Mouse (Mus musculus): Measurements from ENCODE around the gene Traf2.
"Not testable (repeated sequence)": the region's sequence is repeated elsewhere in the genome, so short reads cannot be mapped to it uniquely, and the experiment has no call there.

Traf2 gene

DNA sequence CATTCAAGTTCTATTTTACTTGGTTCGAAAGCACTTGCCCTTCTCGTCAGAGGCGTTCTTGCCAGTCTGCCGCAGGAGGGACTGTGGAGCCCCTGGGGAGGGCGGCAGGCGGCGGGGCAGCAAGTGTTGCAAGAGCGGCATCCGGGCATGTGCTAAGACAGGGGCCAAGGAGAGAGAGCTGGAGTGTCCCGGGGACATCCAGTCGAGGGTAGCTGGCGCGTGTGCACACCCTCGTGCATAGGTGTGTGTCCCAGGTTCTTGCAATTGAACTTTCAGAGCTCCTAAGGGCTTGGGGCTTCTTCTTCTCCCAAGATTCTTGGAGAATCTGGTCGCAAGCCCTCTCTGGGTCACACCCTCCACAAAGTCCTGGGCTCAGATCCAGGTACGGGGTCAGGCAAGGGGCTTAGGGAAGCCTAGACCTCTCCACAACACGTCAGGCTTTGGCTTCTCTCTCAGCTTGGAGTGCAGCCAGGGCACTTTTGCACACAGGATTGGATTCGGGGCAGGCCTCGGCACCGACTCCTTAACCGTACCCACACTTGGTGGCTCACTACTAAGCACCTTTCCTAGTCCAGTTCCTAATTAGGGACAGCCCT, 28.8 kb upstream of the Traf2 start:
- peak; percentile 62 for DNase-seq (ENCODE audit: low read depth)

DNA sequence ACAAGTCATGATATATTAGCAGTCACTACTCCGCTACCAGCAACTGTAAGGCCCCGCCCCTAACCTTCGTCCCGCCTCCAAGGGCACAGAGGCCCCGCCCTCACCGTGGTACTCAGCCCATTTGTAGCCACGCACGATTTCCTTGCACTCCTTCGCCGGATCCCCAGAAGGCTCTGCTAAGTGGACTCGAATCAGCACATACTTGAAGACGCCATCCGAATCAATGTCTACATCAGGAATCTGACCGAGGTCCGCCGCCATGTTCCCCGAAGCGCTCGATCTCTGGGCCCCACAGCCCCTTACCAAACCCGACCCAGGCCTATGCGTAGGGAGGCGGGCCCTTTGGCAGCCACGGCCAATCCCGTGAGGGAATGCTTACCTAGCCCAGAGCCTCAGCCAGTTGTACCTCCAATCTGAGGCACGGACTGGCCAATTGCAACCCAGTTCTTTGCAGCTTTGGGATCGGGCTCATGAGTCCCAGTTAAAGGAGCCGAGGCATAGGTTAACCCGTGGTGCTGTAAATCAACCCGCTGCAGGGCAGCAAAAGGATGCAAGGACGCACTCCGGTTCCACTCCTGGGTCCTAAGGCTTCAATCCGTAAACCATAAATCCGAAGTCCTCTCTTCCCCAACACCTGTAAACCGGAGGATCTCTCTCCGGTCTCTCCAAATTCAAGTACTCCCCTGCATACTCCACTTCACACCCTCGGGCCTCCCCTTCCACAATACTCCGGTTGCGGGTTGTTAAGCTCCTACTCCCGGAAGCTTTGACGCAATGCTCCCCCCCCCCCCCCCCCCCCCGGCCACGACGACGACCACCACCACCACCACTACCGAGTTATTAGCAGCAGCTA, 28.1 kb upstream of the Traf2 start, which contains the start of the genes Mamdc4 and Phpt1:
Gene Mamdc4 (minus strand): TSS at position 267 of the 853 bp plus-strand sequence.
Gene Phpt1 (minus strand): TSS at position 646 of the 853 bp plus-strand sequence.
- peak; percentile 98 for DNase-seq (ENCODE audit: low read depth)

DNA sequence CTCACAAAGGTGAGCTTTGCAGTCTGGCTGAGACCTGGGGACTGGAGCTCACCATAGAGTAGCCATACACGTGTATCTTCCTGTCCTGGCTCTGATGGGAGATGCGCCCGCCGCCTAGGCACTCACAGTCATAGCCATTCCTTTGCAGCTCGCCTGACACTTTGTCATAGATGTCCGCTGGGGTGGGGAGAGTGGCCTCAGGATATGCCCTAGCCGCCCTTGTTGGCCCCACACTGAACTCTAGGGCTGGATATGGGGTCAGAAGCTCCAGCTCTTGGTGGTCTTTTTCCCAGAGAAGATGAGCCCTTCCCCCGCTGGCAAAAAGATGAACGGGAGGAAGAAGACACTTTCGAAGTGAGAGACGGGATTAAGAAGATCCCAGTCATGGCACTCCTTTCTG, 27.4 kb upstream of the Traf2 start:
- no peak for DNase-seq (ENCODE audit: low read depth)

DNA sequence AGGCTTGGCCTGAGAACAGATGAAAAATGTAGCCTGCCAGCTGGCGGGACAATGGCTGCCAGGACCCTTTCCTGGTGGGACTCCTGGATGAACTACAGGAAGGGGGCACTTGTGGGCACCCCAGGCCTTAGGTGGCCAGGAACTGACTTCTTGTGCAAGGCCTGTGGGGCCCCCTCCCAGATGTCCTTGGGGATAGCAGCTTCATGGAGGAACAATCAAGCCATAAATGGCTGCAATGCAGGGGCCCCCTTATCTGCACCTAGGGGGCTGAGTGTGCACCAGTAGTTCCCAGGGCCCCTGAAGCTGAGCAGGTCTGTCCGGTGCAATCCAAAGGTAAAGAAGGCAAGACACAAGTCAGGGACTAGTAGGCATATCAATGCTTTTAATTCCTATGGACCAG, 26.3 kb upstream of the Traf2 start:
- no peak for DNase-seq (ENCODE audit: low read depth)

DNA sequence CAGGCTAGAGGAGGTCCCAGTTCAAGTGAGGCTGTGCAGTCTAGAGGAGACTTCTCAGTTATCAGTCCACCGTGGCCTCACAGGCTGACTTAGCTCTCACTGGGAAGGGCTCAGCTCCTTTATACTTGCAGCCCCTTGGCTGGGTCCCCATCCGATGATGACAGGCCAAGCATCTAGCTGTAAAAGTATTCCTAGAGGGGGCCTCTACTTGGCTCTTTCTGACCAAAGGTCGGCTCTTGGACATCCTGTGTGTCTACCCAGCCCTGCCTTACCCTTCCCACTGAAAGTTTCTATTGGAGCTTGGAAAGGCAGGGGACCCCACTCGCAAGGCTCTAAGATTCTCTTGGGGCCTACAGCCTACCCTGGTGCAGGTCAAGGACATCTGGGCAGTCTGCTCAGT, 24.5 kb upstream of the Traf2 start:
- no peak for DNase-seq (ENCODE audit: low read depth)

DNA sequence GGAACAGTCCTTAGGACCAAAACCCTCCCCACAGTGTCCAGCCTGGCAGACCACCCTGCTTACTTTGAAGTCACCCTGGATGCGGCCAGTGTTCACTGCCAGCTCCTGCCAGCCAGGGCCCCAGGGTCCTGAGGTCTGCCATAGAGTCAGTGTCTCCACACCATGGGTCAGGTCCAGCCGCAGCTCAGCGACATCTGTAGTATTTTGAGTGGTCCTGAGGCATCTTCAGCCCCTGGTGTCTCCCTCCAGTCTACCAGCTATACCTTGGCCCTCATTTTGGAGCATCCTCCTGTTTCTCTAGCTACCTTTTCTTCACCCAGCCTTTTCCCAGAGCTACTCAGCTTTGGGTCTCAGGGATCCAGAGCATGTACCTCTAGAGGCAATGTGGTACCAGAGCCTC, 22.6 kb upstream of the Traf2 start:
- DNase-seq (ENCODE audit: low read depth), result no peak

DNA sequence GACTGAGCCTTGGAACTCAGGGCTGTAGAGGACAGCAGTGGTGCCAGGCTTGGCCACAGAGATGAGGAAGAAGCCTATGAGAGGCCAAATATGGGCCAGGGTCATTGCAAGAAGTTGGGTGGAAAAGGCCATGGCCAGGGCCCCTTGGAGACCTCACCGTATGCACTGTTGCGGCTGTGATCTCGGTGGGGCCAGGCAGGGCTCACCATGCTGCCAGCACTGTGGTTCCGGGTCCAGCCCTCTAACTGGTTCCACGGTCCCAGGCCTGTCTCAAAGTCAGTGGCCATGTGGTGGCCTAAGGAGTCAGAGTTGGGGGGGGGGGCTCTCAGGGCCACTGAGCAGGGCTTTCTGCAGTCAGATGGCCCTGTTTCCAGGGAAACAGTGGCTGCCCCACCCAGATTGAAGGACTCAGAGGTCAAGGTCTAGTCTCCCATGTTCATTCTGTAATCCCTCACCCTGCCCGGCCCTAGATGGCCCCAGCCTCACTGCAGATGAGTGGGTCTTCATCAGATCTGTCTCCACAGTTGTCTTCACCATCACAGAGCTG, 21.8 kb upstream of the Traf2 start:
- DNase-seq (ENCODE audit: low read depth), result no peak

DNA sequence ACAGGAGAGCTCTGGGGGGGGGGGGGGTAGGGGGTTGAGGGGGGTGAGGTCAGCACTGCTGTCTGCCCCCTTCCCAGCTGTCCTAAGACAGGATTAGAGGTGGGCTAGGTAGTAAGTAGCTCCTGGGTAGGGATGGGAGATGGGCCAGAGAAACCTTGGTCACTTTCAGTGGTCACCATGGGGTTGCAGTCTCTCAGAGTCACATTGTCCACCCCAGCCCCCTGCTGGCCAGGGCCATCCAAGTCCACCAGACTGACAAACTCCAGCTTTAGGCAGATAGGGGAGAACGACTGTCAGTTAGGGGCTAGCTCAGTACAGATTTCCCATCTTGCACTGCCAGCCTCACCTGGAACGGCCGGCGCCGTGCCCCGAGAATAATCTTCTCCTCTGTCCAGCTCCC, 19.8 kb upstream of the Traf2 start:
- DNase-seq (ENCODE audit: low read depth), result no peak

DNA sequence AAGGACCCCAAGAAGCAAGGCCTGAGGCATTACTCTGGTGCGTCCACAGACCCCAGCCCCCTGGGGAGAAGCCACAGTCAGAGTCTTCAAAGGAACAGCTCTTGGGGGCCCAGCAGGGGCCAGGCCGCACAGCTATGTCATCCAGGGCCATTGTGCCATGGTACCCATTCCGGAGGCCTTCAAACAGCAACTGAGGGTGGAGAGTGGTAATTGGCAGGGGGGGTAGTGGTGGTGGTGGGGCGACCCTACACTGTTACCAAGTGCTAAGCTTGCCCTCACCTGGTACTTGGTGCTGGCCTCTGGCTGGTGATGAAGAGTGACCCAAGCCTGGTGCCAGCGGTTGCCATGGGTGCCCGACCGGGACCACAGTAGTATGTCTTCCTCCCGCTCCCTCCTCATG, 19.0 kb upstream of the Traf2 start:
- DNase-seq (ENCODE audit: low read depth), result no peak

DNA sequence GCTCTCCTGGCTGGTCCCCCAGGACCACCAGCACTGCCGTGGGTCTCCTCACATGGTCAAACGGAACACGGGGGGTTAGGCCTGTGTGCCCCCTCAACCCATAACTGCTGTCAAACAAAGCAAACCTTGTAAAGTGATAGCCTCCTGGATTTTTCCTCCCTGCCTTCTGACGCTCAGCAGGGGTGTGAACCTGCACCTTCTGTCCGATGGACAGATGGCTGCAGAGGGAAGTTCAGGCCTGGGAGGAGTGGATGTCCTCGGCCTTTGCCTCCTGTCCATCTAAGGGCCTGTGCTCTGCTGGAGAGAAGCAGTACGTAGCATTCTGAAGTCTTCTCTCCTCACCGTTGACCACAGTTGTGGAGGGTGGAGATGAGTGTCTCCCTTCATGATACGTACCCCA, 15.2 kb upstream of the Traf2 start:
- no peak for DNase-seq (ENCODE audit: low read depth)

DNA sequence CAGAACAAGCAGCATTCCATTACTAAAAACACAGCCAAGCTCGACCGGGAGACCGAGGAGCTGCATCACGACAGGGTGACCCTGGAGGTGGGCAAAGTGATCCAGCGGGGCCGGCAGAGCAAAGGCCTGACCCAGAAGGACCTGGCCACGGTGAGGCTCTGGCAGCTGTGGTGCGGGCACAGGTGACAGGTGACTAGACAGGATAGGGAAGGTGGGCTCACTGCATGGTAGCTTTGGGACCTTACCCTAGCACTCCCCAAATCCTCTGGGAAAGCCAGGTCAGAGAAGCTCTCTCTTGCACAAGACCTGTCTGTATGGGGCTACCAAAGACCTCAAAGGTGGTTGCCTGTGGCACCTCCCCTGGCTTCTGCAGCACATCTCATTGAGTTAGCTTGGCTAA, 13.8 kb upstream of the Traf2 start:
- DNase-seq (ENCODE audit: low read depth), result no peak

DNA sequence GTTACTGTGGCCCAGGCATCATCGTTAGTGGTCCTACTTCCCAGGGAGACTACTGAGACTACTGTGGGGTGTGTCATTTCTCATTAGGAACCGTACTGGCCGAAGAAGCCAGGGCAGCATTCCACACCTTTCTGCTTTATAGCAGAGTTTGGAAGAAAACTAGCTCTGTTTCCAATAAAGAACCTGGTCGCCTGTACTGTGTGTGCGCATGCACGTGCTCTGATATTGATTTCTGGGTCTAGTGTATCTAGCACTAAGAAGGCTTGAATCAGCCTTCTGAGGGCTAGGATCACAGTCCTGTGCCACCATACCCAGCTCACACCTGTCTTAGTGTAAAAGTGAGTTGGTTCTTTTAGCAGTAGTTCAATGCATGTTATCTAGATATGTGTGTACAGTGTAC, 12.0 kb upstream of the Traf2 start:
- DNase-seq (ENCODE audit: low read depth), result no peak

DNA sequence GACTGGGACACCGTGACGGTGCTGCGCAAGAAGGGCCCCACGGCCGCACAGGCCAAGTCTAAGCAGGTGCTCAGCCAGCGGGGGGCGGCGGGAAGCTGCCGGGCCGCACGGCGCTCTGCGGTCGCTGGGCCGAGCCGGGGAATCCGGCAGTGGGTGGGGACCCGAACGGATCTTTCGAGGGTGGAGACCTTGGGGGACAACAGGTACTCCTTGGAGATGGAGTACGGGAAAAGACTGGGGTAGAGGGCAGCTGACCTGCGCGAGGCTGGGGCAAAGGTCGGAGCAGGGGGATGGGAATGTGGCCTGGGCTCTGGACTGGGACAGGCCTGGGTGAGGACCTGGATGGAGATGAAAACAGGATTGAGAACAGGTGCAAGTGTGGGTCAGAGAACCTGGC, 11.2 kb upstream of the Traf2 start:
- DNase-seq (ENCODE audit: low read depth), result no peak

DNA sequence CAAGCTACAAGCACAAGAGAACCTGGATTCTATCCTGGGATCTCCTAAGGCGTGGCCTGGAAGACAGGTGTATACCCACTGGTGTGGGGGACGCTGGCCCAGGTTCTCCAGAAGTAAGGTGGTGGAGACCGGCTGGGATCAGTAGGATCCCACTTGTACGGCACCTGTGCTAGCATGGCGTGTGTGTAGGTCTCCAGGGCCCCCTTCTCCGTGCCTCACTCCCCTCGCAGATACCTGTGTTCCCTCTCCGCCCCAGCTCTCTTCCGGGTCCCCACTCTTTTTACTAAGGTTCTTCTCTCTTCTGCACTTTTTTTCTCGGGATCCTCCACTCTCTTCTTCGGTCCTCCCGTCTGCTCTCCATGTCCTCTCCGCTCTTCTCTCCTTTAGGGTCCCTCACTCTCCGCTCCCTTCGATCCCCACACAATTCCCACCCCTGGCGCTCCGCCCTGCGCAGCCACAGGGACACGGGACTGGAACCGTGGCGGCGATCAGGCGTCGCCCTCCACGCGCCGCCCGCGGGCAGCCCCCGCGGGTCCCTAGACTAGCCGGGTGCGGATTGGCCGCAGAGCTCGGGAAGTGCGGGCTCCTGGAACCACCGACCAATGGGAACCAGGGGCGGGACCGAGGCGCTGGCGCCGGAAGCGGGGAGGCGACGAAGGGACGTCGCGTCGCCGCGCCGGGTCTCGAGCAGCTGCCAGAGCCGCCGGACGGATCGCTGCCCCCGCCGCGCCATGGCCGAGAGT, 10.7 kb upstream of the Traf2 start, which contains the start of gene Edf1:
Gene Edf1 (plus strand): TSS at position 627 of the 743 bp plus-strand sequence.
- peak; percentile 90 for DNase-seq (ENCODE audit: low read depth)

DNA sequence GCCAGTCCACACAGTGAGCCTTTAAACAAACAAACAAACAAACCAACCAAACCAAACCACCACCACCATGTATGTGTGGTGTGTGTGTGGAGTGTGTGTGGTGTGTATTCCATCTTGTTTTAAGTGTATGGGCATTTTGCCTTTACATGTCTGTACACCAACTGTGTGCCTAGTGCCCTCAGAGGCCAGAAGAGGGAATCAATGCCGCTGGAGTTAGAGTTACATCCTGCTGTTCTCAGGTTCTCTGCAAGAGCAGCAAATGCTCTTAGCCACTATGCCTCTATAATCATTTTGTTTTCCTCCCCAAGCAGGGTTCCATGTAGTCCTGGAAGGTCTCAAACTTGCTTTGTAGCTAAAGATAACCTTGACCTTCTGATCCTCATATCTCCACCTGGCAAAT, 9.6 kb upstream of the Traf2 start:
- no peak for DNase-seq (ENCODE audit: low read depth)

DNA sequence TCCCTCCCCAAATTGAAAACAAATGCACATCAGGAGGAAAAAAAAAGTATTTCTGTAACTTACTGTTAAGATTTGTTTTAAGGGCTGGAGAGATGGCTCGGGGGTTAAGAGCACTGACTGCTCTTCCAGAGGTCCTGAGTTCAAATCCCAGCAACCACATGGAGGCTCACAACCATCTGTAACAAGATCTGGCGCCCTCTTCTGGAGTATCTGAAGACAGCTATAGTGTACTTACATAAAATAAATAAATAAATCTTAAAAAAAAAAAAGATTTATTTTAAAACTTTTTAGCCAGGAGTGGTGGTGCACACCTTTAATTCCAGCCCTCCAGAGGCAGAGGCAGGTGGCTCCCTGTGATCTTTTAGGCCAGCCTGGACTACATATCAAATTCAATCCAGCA, 8.7 kb upstream of the Traf2 start:
- not testable (repeated sequence) for DNase-seq (ENCODE audit: low read depth)

DNA sequence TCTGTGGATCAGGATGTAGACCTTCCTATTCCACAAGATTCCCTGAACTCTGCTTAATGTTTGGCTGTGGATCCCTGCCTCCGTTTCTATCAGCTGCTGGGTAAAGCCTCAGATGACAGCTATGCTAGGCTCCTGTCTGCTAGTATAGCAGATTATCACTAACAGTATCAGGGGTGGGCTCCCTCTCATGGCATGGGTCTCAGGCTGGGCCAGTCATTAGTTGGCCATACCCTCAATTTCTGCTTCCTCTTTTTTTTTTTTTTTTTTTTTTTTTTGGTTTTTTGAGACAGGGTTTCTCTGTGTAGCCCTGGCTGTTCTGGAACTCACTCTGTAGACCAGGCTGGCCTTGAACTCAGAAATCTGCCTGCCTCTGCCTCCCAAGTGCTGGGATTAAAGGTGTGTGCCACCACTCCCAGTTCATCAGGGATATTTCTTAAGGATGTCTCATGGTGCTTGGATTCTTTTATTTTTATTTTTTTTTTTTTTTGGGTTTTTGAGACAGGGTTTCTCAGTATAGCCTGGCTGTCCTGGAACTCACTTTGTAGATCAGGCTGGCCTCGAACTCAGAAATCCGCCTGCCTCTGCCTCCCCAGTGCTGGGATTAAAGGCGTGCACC, 6.5 kb upstream of the Traf2 start:
- DNase-seq (ENCODE audit: low read depth), result not testable (repeated sequence)

DNA sequence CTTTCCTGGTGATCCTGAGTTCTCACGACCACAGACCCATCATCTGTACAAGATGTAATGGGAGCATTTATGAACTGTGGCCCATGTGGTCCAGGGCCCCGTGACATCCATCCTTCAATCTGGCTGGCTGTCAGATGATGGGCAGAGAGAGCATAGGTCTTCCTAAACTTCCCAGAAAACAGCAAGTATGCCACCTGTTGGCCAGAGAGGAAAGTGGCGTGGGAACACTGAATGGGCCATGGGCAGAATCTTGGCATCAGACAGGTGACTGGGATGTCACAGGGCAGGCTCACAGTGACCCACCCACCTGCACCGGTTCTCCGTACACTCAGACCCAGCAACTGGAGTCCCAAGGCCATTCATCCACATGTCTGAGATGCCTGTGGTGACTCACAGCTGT, 4.4 kb upstream of the Traf2 start:
- DNase-seq (ENCODE audit: low read depth), result peak; percentile 61

DNA sequence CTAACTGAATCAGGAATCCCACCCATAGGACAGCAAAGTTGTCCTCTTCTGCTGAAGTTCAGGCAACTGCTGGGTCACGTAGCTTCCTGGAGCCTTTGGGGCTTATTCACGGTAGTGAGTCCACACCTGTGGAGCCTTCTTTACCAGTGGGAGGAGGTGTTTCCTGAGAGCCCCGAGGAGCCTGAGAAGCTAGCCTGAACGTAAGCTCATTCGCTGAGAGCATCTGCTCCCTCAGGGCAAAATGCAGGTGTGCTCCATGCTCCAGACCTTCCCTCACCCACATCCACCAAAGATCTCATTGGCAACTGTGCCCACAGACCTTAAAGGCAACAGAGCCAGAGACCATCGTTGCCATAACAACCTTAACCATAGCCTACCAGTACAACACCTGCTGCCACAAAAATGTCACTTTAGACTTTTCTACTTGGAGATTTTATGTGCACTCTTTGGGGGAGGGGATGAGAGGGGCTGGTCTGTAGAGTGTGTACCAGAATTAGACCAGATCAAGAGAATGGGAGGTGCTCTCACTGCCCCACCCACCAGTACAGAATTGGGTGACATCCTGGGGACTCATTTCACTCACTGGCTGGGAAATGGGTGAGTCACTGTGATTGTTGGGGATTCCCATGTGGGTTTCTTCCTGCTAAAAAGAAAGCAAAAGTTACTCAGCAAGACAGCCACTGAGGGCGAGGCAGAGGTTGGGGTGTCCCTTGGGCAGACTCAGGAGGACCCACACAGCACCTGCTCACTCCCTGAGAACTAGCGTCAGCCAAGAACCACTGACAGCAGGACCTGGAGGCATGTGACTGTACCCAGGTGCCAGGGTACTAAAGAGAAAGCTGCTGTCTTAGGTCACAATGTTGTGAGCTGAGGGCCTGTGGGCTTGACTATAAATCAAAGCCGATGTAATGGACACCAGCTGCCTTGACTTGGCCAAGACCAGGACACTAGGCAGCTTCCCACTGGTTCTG, 2.6 kb upstream of the Traf2 start:
- peak; percentile 89 for DNase-seq (ENCODE audit: low read depth)

DNA sequence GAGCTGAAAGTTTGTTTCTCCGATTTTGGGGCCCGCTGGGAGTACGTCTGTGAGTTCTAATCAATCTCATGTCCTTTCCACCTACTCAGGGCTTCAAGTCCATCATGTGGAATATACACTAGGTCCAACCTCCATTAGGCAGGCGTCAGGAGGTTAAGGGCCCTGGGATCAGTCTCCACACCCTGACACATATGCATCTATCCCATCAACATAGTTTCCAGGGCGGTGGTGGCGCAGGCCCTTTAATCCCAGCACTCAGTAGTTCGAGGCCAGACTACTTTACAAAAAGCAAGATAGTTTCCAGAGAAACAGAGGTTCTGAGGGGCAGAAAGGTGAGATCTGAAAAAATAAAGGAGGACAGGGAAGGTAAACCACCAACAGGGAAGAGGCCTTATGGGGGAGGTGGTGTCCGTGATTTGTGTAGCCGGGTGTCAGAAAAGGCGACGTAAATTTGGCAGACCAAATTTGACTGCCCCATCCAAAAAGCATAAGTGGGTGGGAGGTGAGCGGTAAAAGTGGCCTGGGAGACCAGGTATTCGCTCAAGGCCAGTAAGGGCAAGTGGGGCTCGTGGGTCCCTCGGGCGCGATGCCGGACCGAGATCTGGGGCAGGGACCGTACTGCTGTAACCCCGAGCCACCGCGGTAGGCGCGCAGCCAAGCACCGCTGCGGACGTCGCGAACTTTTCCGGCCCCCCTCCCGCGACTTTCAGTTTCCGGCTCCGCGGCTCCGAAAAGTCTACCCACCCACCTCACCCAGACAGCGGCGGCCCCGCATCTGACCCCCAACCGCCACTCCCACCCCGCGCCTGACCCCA, 537 bp downstream of the Traf2 start:
- peak; percentile 36 for DNase-seq (ENCODE audit: low read depth)
